Mouse (Mus musculus) heart, embryonic 14.5 days (tissue): ENCODE measurements around the gene Dmac2. TPM values are rescaled to one million over a fixed set of nuclear protein-coding genes. Genes with fewer than 3 reads are reported as not detected.
A peak's percentile ranks its signal among the peaks of the same experiment; 100 is the strongest.

ENCODE experiments used
- ATAC-seq: fragments of 200-750 bp; cut with Nextera tagmentation; 2 replicates; pipeline ENCODE4 v1.8.0; 2017; ENCODE audit warnings: low read depth, moderate TSS enrichment; ENCODE audit not compliant: insufficient number of reproducible peaks, insufficient read depth, low FRiP score
- H3K27ac ChIP-seq, 2 experiments: fragments of 200-500 bp in 1 of 2; fragments of 300-500 bp in 1 of 2; sonication (generic) in 1 of 2; replicated peaks in 1 of 2; 2 replicates each; pipeline ENCODE4 v1.5.1; 2012 to 2014; ENCODE audit warnings: low read depth in 2 of 2, low read length in 2 of 2, control low read depth in 1 of 2, mild to moderate bottlenecking in 1 of 2, mixed read lengths in 1 of 2; ENCODE audit not compliant: control insufficient read depth in 1 of 2, insufficient read depth in 1 of 2
- H3K27me3 ChIP-seq: fragments of 300-500 bp; sonication (generic); 2 replicates; pipeline ENCODE4 v1.6.1; 2014; ENCODE audit warnings: mild to moderate bottlenecking, low read length, control low read depth; ENCODE audit not compliant: control insufficient read depth, insufficient read depth
- H3K36me3 ChIP-seq: fragments of 300-500 bp; sonication (generic); 2 replicates; pipeline ENCODE4 v1.6.1; 2014; ENCODE audit warnings: mild to moderate bottlenecking, control low read depth, low read length, mixed read lengths; ENCODE audit not compliant: control insufficient read depth, insufficient read depth
- H3K4me1 ChIP-seq, 2 experiments: fragments of 200-500 bp in 1 of 2; fragments of 300-500 bp in 1 of 2; sonication (generic) in 1 of 2; 2 replicates each; pipeline ENCODE4 v1.6.1; 2012 to 2014; ENCODE audit warnings: low read length in 2 of 2, control low read depth in 1 of 2, mixed read lengths in 1 of 2; ENCODE audit not compliant: control insufficient read depth in 2 of 2, insufficient read depth in 2 of 2
- H3K4me2 ChIP-seq: fragments of 300-500 bp; sonication (generic); 2 replicates; pipeline ENCODE4 v1.6.1; 2014; ENCODE audit warnings: mild to moderate bottlenecking, low read length
- H3K4me3 ChIP-seq, 2 experiments: fragments of 200-500 bp in 1 of 2; fragments of 300-500 bp in 1 of 2; sonication (generic) in 1 of 2; 2 replicates each; pipeline ENCODE4 v1.5.1; 2012 to 2014; ENCODE audit warnings: low read length in 2 of 2, mild to moderate bottlenecking in 2 of 2, control low read depth in 1 of 2, low read depth in 1 of 2, moderate library complexity in 1 of 2; ENCODE audit not compliant: control insufficient read depth in 1 of 2, insufficient read depth in 1 of 2
- H3K9ac ChIP-seq: fragments of 300-500 bp; sonication (generic); 2 replicates; pipeline ENCODE4 v1.6.1; 2014; ENCODE audit warnings: mild to moderate bottlenecking, low read length
- H3K9me3 ChIP-seq: fragments of 300-500 bp; sonication (generic); 2 replicates; pipeline ENCODE4 v1.6.1; 2016; ENCODE audit warnings: low read length, control low read depth; ENCODE audit not compliant: control insufficient read depth
- WGBS: fragments of 180-500 bp; shearing (Covaris S2); extraction: QIAGEN DNeasy Blood & Tissue Kit; methylation state at CpG from one replicate; pipeline ENCODE4 v1.1.7; 2014; 5-methylcytosine and 5-hydroxymethylcytosine counted together
- polyA plus RNA-seq: library from polyadenylated mRNA; unstranded; fragments of >200 nt; fragmentation: Nextera tagmentation; extraction: Ambion mirVana; gene quantifications from 2 replicates; pipeline ENCODE4 v1.2.1, GENCODE M21; 2014

Gene Dmac2
- polyA plus RNA-seq, 1 experiment from 2014 or later, result 62.7 TPM

GRCm38 (mm10) chr7:25626509-25627430 is 7.6 kb downstream of the Dmac2 start, which contains the start of gene B3gnt8:
Gene B3gnt8 (plus strand): TSS chr7:25626654.
- H3K9me3 ChIP-seq, result no peaks in the 10 kb centered on the region
- 11% methylated on average over 29 of the region's 29 CpGs for WGBS
- peaks cover 62% of the 10 kb centered on the region for H3K36me3 ChIP-seq
- peak within 1 kb of the TSS; percentile 67 for H3K4me2 ChIP-seq
- peak within 1 kb of the TSS; percentile 48 to 79; a peak in 3 of 4 replicates for H3K27ac ChIP-seq
- H3K27me3 ChIP-seq, result no peaks in the 10 kb centered on the region
- peaks cover 11 to 37% of the 10 kb centered on the region in 2 experiments; a peak in 3 of 4 replicates for H3K4me1 ChIP-seq
- peak; percentile 35 for ATAC-seq
- peak within 1 kb of the TSS; percentile 43 to 45 for H3K4me3 ChIP-seq
- H3K9ac ChIP-seq, result peak within 1 kb of the TSS; percentile 68

- Histone ChIP-seq H3K27ac (peak overlapping the region; percentile 48 to 79; a peak in 3 of 4 replicates), H3K4me3 (peak overlapping the region; percentile 43 to 45), H3K36me3 (peaks cover 60% of the 10 kb centered on the region), H3K4me1 (peaks cover 11 to 37% of the 10 kb centered on the region in 2 experiments; a peak in 3 of 4 replicates), H3K4me2 (peak overlapping the region; percentile 67), H3K9ac (peak overlapping the region; percentile 68), H3K9me3 (no peaks in the 10 kb centered on the region), H3K27me3 (no peaks in the 10 kb centered on the region)
- whole genome bisulfite sequencing, result 14% methylated on average over 35 of the region's 38 CpGs
- ATAC-seq, result 0 out of 2 replicates have a peak, but pooled peaks have one; percentile 55
Observed at GRCm38 (mm10) chr7:25627431-25628322, 8.5 kb downstream of the Dmac2 start.

- Histone ChIP-seq H3K4me2 (peak overlapping the region; percentile 67), H3K4me3 (peak overlapping the region; percentile 43 to 45; a peak in 2 of 4 replicates), H3K4me1 (peaks cover 11 to 37% of the 10 kb centered on the region in 2 experiments; a peak in 3 of 4 replicates), H3K9me3 (no peaks in the 10 kb centered on the region), H3K27ac (no peak overlapping the region), H3K36me3 (peaks cover 59% of the 10 kb centered on the region), H3K27me3 (no peaks in the 10 kb centered on the region), H3K9ac (peak overlapping the region; percentile 68)
- ATAC-seq, result no peak
- 31% methylated on average over 8 of the region's 8 CpGs for WGBS
Observed at GRCm38 (mm10) chr7:25628323-25628620, 9.1 kb downstream of the Dmac2 start.

DNA sequence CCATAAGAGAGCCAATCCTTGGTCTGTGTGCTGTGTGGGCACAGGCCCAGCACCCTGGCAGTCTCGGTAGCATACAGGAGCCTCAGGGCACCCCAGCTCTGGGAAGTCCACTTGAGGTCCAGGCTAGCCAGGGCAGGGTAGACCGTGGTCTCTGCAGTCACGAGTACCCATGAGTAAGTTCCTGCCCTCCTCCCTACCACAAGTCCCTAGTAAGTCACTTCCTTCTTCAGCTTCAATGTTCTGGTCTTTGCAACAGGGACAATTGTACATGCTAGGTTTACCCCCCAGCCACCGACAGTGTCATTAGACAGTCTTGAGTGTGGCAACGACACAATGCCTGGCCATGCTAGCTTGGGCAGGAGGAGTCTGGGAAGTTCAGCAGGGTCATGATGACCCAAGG is 13.5 kb downstream of the Dmac2 start:
- Histone ChIP-seq H3K4me3 (no peak overlapping the region), H3K27me3 (no peaks in the 10 kb centered on the region), H3K9ac (no peak overlapping the region), H3K36me3 (peaks cover 46% of the 10 kb centered on the region), H3K27ac (no peak overlapping the region), H3K9me3 (no peaks in the 10 kb centered on the region), H3K4me1 (peaks cover 7 to 9% of the 10 kb centered on the region in 2 experiments; a peak in 3 of 4 replicates), H3K4me2 (no peak overlapping the region)
- no peak for ATAC-seq
- 84% methylated on average over 5 of the region's 5 CpGs for WGBS

GRCm38 (mm10) chr7:25636373-25636772 is 17.2 kb downstream of the Dmac2 start:
- 12% methylated on average over 3 of the region's 3 CpGs for WGBS
- ATAC-seq, result no peak
- H3K9me3 ChIP-seq, result no peaks in the 10 kb centered on the region
- no peak overlapping the region for H3K4me2 ChIP-seq
- H3K27ac ChIP-seq, result no peak overlapping the region
- H3K36me3 ChIP-seq, result peaks cover 34% of the 10 kb centered on the region; the same call in 1 of the 2 replicates
- no peaks in the 10 kb centered on the region for H3K27me3 ChIP-seq
- H3K4me1 ChIP-seq, result peaks cover 4 to 6% of the 10 kb centered on the region in 2 experiments; a peak in 1 of 4 replicates
- H3K4me3 ChIP-seq, result no peak overlapping the region
- no peak overlapping the region for H3K9ac ChIP-seq

- H3K27ac ChIP-seq, result no peak overlapping the region
- no peaks in the 10 kb centered on the region for H3K27me3 ChIP-seq
- no peak overlapping the region for H3K4me3 ChIP-seq
- 72% methylated on average over 5 of the region's 5 CpGs for WGBS
- no peak overlapping the region for H3K9ac ChIP-seq
- no peak overlapping the region for H3K4me2 ChIP-seq
- H3K4me1 ChIP-seq, result peaks cover 4 to 6% of the 10 kb centered on the region in 2 experiments; a peak in 1 of 4 replicates
- no peak for ATAC-seq
- no peaks in the 10 kb centered on the region for H3K9me3 ChIP-seq
- peaks cover 29% of the 10 kb centered on the region; the same call in 1 of the 2 replicates for H3K36me3 ChIP-seq
Observed at GRCm38 (mm10) chr7:25637099-25637498, 17.9 kb downstream of the Dmac2 start.

- no peak for ATAC-seq
- peaks cover 4 to 9% of the 10 kb centered on the region in 2 experiments; a peak in 1 of 4 replicates for H3K4me1 ChIP-seq
- H3K4me3 ChIP-seq, result no peak overlapping the region
- no peak overlapping the region for H3K4me2 ChIP-seq
- H3K27me3 ChIP-seq, result no peaks in the 10 kb centered on the region
- H3K9me3 ChIP-seq, result no peaks in the 10 kb centered on the region
- H3K9ac ChIP-seq, result no peak overlapping the region
- 95% methylated on average over 4 of the region's 4 CpGs for WGBS
- H3K27ac ChIP-seq, result no peak overlapping the region
- peaks cover 20% of the 10 kb centered on the region; the same call in 1 of the 2 replicates for H3K36me3 ChIP-seq
Observed at GRCm38 (mm10) chr7:25639754-25640153, 20.5 kb downstream of the Dmac2 start.
